Mouse (Mus musculus): ENCODE measurements around the gene Cyp46a1. TPM values are rescaled to one million over a fixed set of nuclear protein-coding genes. Genes with fewer than 3 reads are reported as not detected.
A peak's percentile ranks its signal among the peaks of the same experiment; 100 is the strongest.

Gene Cyp46a1
- 0.10 and 0.38 TPM in 2 replicates for total RNA-seq (2017)

GRCm38 (mm10) chr12:108333895-108334445, at the start of gene Cyp46a1:
Cyp46a1 (plus strand) TSS chr12:108334381.
- peak; percentile 79 to 87 for ATAC-seq (replicated peaks in 1 of 2; ENCODE audit: insufficient read depth in 1 of 2, low FRiP score in 2 of 2, low TSS enrichment in 1 of 2, low read depth in 1 of 2, poor library complexity in 2 of 2, severe bottlenecking in 2 of 2)

- no peak for ATAC-seq (replicated peaks in 1 of 2; ENCODE audit: insufficient read depth in 1 of 2, low FRiP score in 2 of 2, low TSS enrichment in 1 of 2, low read depth in 1 of 2, poor library complexity in 2 of 2, severe bottlenecking in 2 of 2)
Observed at GRCm38 (mm10) chr12:108284455-108285224, 49.5 kb upstream of the Cyp46a1 start.

- ATAC-seq (replicated peaks in 1 of 2; ENCODE audit: insufficient read depth in 1 of 2, low FRiP score in 2 of 2, low TSS enrichment in 1 of 2, low read depth in 1 of 2, poor library complexity in 2 of 2, severe bottlenecking in 2 of 2): no peak
Observed at GRCm38 (mm10) chr12:108285225-108286011, 48.8 kb upstream of the Cyp46a1 start.

DNA sequence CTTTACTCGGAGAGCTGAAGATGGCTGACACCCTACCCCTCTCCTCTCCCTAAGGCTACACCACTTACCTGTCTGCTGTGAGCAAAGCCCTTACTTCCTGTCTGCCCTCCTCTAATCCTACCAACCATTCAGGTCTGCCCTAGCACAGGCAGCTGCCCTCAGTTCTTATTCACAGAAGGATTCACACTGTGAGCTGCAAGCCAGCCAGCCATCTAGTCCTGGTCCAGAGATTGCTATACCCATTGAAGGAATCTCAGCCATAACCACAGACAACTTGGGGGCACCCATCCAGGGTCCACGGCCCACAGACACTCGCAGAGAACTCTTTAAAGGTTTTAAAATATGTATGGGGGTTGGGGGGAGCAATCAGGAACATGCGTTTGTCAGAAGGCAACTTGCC, 47.8 kb upstream of the Cyp46a1 start:
- no peak for ATAC-seq (replicated peaks in 1 of 2; ENCODE audit: insufficient read depth in 1 of 2, low FRiP score in 2 of 2, low TSS enrichment in 1 of 2, low read depth in 1 of 2, poor library complexity in 2 of 2, severe bottlenecking in 2 of 2)

DNA sequence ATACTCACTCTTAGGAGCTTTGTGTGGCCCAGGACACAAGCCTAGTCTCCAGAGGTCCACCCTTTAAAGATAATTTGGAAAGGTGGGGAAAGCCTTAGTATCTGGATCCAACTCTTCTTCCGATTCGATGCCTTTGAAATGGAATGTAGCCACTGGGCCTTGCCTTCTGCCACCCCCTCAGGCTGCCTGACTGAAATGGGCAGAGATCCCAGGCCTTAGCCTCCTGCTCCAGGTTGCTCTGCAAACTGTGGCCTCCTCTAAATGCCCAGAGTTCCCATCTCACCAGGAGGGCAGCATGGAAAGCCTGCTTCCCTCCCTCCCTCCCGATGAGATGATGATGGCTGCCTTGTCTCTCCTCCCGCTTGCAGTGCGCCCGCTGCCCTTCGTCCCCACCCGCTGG, 47.2 kb upstream of the Cyp46a1 start:
- ATAC-seq (replicated peaks in 1 of 2; ENCODE audit: insufficient read depth in 1 of 2, low FRiP score in 2 of 2, low TSS enrichment in 1 of 2, low read depth in 1 of 2, poor library complexity in 2 of 2, severe bottlenecking in 2 of 2): no peak

GRCm38 (mm10) chr12:108288127-108288880, 45.9 kb upstream of the Cyp46a1 start:
- ATAC-seq (replicated peaks in 1 of 2; ENCODE audit: insufficient read depth in 1 of 2, low FRiP score in 2 of 2, low TSS enrichment in 1 of 2, low read depth in 1 of 2, poor library complexity in 2 of 2, severe bottlenecking in 2 of 2): no peak

GRCm38 (mm10) chr12:108292419-108292818, 41.8 kb upstream of the Cyp46a1 start:
- ATAC-seq (replicated peaks in 1 of 2; ENCODE audit: insufficient read depth in 1 of 2, low FRiP score in 2 of 2, low TSS enrichment in 1 of 2, low read depth in 1 of 2, poor library complexity in 2 of 2, severe bottlenecking in 2 of 2): peak in 1 of 2 experiments; percentile 29; a peak in 1 of 4 replicates

DNA sequence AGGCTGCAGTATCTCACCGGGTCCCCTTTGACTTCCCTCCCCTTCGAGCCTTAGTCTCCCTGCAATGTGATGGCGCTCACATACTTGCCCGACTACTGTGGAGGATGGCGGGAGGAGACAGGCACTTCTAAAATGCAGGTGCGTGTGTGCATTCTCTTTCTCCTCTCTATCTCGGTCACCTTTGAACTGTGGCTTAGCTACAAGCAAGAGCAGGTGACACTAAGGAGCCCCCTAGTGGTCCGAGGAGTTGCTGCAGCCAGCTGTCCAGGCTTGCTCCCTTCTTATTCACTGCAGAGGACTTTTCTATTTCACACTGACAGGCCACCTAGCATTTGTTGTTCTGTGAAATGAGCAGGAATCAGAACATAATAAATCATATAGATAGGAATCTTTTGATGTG, 41.2 kb upstream of the Cyp46a1 start:
- peak; percentile 72 to 86 for ATAC-seq (replicated peaks in 1 of 2; ENCODE audit: insufficient read depth in 1 of 2, low FRiP score in 2 of 2, low TSS enrichment in 1 of 2, low read depth in 1 of 2, poor library complexity in 2 of 2, severe bottlenecking in 2 of 2)

- ATAC-seq (replicated peaks in 1 of 2; ENCODE audit: insufficient read depth in 1 of 2, low FRiP score in 2 of 2, low TSS enrichment in 1 of 2, low read depth in 1 of 2, poor library complexity in 2 of 2, severe bottlenecking in 2 of 2): no peak
Observed at GRCm38 (mm10) chr12:108294620-108295019, 39.6 kb upstream of the Cyp46a1 start.

DNA sequence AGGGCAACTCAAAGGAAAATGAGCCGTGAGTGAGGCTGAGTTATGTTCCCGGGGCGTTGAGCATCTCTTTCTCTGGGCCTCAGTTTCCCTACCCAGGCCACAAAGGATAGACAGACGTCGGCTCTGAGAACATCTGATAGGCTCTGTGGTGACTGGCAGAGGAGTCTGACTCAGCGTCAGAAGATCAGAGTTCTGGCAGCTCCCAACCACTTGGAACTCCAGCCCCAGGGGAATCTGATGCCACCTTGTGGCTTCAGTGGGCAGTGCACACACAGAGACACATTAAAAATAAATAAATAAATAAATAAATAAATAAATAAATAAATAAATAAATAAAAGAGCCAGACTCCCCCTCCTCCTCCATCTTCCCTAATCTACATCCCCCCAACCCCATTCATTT, 37.1 kb upstream of the Cyp46a1 start:
- ATAC-seq (replicated peaks in 1 of 2; ENCODE audit: insufficient read depth in 1 of 2, low FRiP score in 2 of 2, low TSS enrichment in 1 of 2, low read depth in 1 of 2, poor library complexity in 2 of 2, severe bottlenecking in 2 of 2): no peak; a peak in 1 of 4 replicates

DNA sequence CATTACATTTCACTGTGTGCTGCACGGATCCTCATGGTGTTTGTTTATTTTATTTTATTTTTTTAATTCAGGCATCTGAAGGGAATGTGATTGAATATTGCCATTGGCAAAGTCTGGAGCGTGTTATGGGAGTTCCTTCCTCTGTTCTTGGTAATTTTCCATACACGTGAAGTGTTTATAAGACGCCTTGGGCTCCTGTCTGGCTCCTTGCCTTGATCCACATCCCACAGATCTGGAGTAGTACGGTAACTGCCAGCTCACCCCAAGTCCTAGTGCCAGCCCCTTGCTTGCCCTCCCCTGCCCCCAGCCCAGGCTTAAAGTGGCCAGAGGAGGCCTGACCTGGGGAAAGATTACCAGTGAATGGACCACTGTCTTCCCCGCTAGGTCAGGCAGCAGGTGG, 33.2 kb upstream of the Cyp46a1 start:
- no peak for ATAC-seq (replicated peaks in 1 of 2; ENCODE audit: insufficient read depth in 1 of 2, low FRiP score in 2 of 2, low TSS enrichment in 1 of 2, low read depth in 1 of 2, poor library complexity in 2 of 2, severe bottlenecking in 2 of 2)

DNA sequence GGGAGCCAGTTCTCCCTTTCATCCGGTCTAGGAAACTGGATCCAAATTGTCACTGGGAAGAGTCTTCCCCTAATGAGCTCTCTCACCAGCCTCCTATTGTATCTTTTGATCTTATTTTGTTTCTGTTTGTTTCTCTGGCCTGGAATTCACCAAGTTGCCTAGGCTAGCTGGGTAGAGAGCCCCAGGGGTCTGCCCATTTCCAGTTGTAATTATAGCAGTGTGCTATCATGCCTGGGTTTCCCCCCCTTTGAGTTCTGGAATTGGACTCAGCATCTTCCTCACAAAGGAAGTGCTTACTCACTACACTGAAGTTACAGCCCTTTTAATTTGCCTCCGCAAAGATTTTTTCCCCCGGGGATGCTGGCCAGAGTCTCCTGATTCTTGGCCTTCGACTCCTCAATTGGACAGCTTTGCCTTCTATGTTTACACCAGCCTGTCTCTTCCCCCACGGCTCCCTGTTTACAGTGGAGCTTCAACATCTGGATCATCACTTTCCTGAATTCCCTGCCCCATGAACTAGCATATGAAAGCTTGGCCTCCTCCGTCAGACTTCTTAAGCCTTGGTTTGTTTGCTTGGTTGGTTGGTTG, 30.3 kb upstream of the Cyp46a1 start:
- no peak for ATAC-seq (replicated peaks in 1 of 2; ENCODE audit: insufficient read depth in 1 of 2, low FRiP score in 2 of 2, low TSS enrichment in 1 of 2, low read depth in 1 of 2, poor library complexity in 2 of 2, severe bottlenecking in 2 of 2)

GRCm38 (mm10) chr12:108305172-108305571, 29.0 kb upstream of the Cyp46a1 start:
- ATAC-seq (replicated peaks in 1 of 2; ENCODE audit: insufficient read depth in 1 of 2, low FRiP score in 2 of 2, low TSS enrichment in 1 of 2, low read depth in 1 of 2, poor library complexity in 2 of 2, severe bottlenecking in 2 of 2): no peak

DNA sequence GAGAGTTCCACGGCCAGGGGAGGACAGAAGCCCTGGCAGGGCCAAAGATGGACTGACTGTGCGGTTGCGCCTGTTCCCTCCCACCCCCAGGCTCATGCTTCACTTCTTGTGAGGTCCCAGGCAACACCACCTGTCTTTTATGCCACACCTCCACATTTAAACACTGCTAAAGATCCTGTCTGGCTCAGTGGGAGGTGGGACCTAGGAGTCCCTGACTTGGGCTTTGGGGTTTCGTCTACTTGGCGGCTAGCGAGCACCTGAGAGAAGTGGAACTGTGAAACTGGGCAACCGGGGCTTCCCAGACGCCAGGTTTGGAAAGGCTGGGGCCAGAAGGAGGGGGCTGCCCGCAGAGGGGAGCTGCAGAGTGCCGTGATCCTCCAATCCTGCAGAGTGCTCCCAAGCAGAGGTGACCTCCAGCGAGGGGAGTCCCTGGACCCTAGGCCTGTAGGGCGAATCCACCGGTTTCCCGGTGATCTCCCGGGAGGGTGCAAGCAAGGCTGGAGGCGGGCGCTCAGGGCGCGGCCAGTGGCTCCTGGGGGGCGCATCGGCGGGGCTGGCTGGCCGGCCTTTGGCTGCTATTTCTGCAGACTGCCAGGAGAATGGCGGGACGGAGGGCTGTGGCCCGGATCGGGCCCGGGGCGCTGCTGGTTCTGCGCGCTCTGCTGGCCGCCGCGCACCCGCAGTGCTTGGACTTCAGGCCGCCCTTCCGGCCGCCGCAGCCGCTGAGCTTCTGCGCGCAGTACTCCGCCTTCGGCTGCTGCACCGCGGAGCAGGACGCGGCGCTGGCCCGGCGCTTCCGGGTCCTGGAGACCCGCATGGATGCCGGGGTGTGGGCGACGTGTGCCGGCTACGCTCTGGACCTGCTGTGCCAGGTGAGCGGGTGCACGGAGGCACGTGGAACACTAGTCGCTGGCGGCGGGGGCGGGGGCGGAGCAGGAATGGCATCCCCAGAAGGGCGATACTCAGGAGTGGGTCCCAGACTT, 28.1 kb upstream of the Cyp46a1 start, which contains the start of gene Hhipl1:
TSS of gene Hhipl1 (plus strand) at position 459 of the 983 bp plus-strand sequence.
- no peak for ATAC-seq (replicated peaks in 1 of 2; ENCODE audit: insufficient read depth in 1 of 2, low FRiP score in 2 of 2, low TSS enrichment in 1 of 2, low read depth in 1 of 2, poor library complexity in 2 of 2, severe bottlenecking in 2 of 2)

GRCm38 (mm10) chr12:108307553-108307952, 26.6 kb upstream of the Cyp46a1 start:
- ATAC-seq (replicated peaks in 1 of 2; ENCODE audit: insufficient read depth in 1 of 2, low FRiP score in 2 of 2, low TSS enrichment in 1 of 2, low read depth in 1 of 2, poor library complexity in 2 of 2, severe bottlenecking in 2 of 2): peak; percentile 43 to 44; a peak in 2 of 4 replicates

GRCm38 (mm10) chr12:108308363-108308856, 25.8 kb upstream of the Cyp46a1 start:
- ATAC-seq (replicated peaks in 1 of 2; ENCODE audit: insufficient read depth in 1 of 2, low FRiP score in 2 of 2, low TSS enrichment in 1 of 2, low read depth in 1 of 2, poor library complexity in 2 of 2, severe bottlenecking in 2 of 2): no peak

All from hematopoietic stem cell, adult 5-6 weeks (primary cell).